Mouse (Mus musculus) adrenal gland, postnatal 25 days (tissue): ENCODE measurements around the gene Otud5. TPM values are rescaled to one million over a fixed set of nuclear protein-coding genes. Genes with fewer than 3 reads are reported as not detected.
"Not testable (repeated sequence)": the region's sequence is repeated elsewhere in the genome, so short reads cannot be mapped to it uniquely, and the experiment has no call there.

ENCODE experiments used
- DNase-seq: peaks from one replicate; pipeline ENCODE4 v3.0.0; 2021; ENCODE audit warnings: mixed read lengths
- microRNA-seq, 2 experiments: library from miRNA; unstranded; fragments of <30 nt; microRNA quantifications; one replicate each; pipeline ENCODE4 v1.2.0; 2021
- total RNA-seq: library from RNA; stranded (reverse); gene quantifications from 2 replicates; pipeline ENCODE4 v1.2.3, GENCODE M21; 2021

Gene Otud5
- total RNA-seq, 1 experiment from 2014 or later: 74.6 TPM

GRCm38 (mm10) chrX:7879819-7880218 lies 38.7 kb downstream of the Otud5 start:
- peak; percentile 41 for DNase-seq

GRCm38 (mm10) chrX:7883841-7884567 lies 42.8 kb downstream of the Otud5 start, which contains the start of gene Slc35a2:
Gene Slc35a2 (plus strand): TSS chrX:7884028.
- peak; percentile 75 for DNase-seq

- DNase-seq: no peak
Measured at GRCm38 (mm10) chrX:7898211-7898610, 57.0 kb downstream of the Otud5 start.

GRCm38 (mm10) chrX:7898880-7899874 lies 58.0 kb downstream of the Otud5 start, which contains the start of the genes Pqbp1 and Timm17b:
Gene Pqbp1 (minus strand): TSS chrX:7899269.
Gene Timm17b (plus strand): TSS chrX:7899357.
- peak; percentile 83 for DNase-seq

GRCm38 (mm10) chrX:7904441-7904840 lies 63.3 kb downstream of the Otud5 start:
- DNase-seq: no peak

GRCm38 (mm10) chrX:7907735-7908134 lies 66.6 kb downstream of the Otud5 start, which contains the start of gene Gm10491:
Gene Gm10491 (minus strand): TSS chrX:7907835.
- no peak for DNase-seq

- DNase-seq: not testable (repeated sequence)
Measured at GRCm38 (mm10) chrX:7909242-7909641, 68.1 kb downstream of the Otud5 start, which contains the start of gene Gm10490. Gene Gm10490 (plus strand): TSS chrX:7909542.

- DNase-seq: no peak
Measured at GRCm38 (mm10) chrX:7910473-7910872, 69.3 kb downstream of the Otud5 start.

GRCm38 (mm10) chrX:7915669-7916068 lies 74.5 kb downstream of the Otud5 start:
- DNase-seq: not testable (repeated sequence)

GRCm38 (mm10) chrX:7917960-7918359 lies 76.8 kb downstream of the Otud5 start:
- DNase-seq: not testable (repeated sequence)

- DNase-seq: no peak
Measured at GRCm38 (mm10) chrX:7919601-7920383, 78.6 kb downstream of the Otud5 start, which contains the start of gene Pcsk1n. Gene Pcsk1n (plus strand): TSS chrX:7919822.

GRCm38 (mm10) chrX:7922032-7922431 lies 80.9 kb downstream of the Otud5 start:
- DNase-seq: no peak

Small RNAs within 50 kb of the gene (microRNA-seq; reads per million reads assigned to microRNA genes)
- gene Mir1198: 50.4 to 54.4 reads per million in 2 experiments

Other genes with a start within 250 kb of the Otud5 start
- 30.3 and 32.3 TPM in 2 replicates for gene Ccdc22, start 235.8 kb upstream of the Otud5 start, total RNA-seq
- gene Cacna1f, start 234.3 kb upstream of the Otud5 start, total RNA-seq: not detected in 2 replicates
- gene Syp, start 202.9 kb upstream of the Otud5 start, total RNA-seq: 28.5 and 34.6 TPM in 2 replicates
- 17.9 and 20.0 TPM in 2 replicates for gene Prickle3, start 184.1 kb upstream of the Otud5 start, total RNA-seq
- 62.4 and 70.9 TPM in 2 replicates for gene Plp2, start 170.0 kb upstream of the Otud5 start, total RNA-seq
- 0.52 and 0.86 TPM in 2 replicates for gene Magix, start 160.1 kb upstream of the Otud5 start, total RNA-seq
- gene Gpkow, start 144.2 kb upstream of the Otud5 start, total RNA-seq: 50.4 and 54.9 TPM in 2 replicates
- 79.0 and 80.8 TPM in 2 replicates for gene Wdr45, start 127.0 kb upstream of the Otud5 start, total RNA-seq
- gene Gm45208, start 119.1 kb upstream of the Otud5 start, total RNA-seq: not detected in 2 replicates
- gene Praf2, start 112.9 kb upstream of the Otud5 start, total RNA-seq: 8.4 and 11.0 TPM in 2 replicates
- 4.4 and 6.0 TPM in 2 replicates for gene Ccdc120, start 90.5 kb upstream of the Otud5 start, total RNA-seq
- gene Tfe3, start 78.8 kb upstream of the Otud5 start, total RNA-seq: 40.7 and 45.0 TPM in 2 replicates
- 61.2 and 64.9 TPM in 2 replicates for gene Gripap1, start 51.6 kb upstream of the Otud5 start, total RNA-seq
- 1.0 and 1.2 TPM in 2 replicates for gene Kcnd1, start 19.1 kb upstream of the Otud5 start, total RNA-seq
- gene Pim2, start 36.9 kb downstream of the Otud5 start, total RNA-seq: 11.1 and 12.3 TPM in 2 replicates
- 43.1 and 81.5 TPM in 2 replicates for gene Slc35a2, start 42.7 kb downstream of the Otud5 start, total RNA-seq
- gene Pqbp1, start 57.9 kb downstream of the Otud5 start, total RNA-seq: 118 and 127 TPM in 2 replicates
- gene Timm17b, start 58.0 kb downstream of the Otud5 start, total RNA-seq: 114 and 134 TPM in 2 replicates
- not detected in 2 replicates for gene Gm10491, start 66.5 kb downstream of the Otud5 start, total RNA-seq
- gene Gm10490, start 68.2 kb downstream of the Otud5 start, total RNA-seq: 1.9 TPM in 1 of 2 replicates, not detected in the other
- gene Pcsk1n, start 78.5 kb downstream of the Otud5 start, total RNA-seq: 39.1 and 47.5 TPM in 2 replicates
- gene Eras, start 87.2 kb downstream of the Otud5 start, total RNA-seq: not detected in 2 replicates
- 17.9 and 26.7 TPM in 2 replicates for gene Hdac6, start 106.5 kb downstream of the Otud5 start, total RNA-seq
- not detected in 2 replicates for gene Gata1, start 136.7 kb downstream of the Otud5 start, total RNA-seq
- gene Glod5, start 177.1 kb downstream of the Otud5 start, total RNA-seq: not detected in 2 replicates
- gene Suv39h1, start 233.4 kb downstream of the Otud5 start, total RNA-seq: 14.7 and 17.7 TPM in 2 replicates
- gene Was, start 249.1 kb downstream of the Otud5 start, total RNA-seq: 0.71 and 1.2 TPM in 2 replicates